Mouse (Mus musculus): ENCODE data around the gene Dnaaf2. TPM values are rescaled to one million over a fixed set of nuclear protein-coding genes. Genes with fewer than 3 reads are reported as not detected.
"Not testable (repeated sequence)": the region's sequence is repeated elsewhere in the genome, so short reads cannot be mapped to it uniquely, and the experiment has no call there.

Gene Dnaaf2
- polyA plus RNA-seq, 1 experiment from 2014 or later: 3.0 TPM

DNA sequence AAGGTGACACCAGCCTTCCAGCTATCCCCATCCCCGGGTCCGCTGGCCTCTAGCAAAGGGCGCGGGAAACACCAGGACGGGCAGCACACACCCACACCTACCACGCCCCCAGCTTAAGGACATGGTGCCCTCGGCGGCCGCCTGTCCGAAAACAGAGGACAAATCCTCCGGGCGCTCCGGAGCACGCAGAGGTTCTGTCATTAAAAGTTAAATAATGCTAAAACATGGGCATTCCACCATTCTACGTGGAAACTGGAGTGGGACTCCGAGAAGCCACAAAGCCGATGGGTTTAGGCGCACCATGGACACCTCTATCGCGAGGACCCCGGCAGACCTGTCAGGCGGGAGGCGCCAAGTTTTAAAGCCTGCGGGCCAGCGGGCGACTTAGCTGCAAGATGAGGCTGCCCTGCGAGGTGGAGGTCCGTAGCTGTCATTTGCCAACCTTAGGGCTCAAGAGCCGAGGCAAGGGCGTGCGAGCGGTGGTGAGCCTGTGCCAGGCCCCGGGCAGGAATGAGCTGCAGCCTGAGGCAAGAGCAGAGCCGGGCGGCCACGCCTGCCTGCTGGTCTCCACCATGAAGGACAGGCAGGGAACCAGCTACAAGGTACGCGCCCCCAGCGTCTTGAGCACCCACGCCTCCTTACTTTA lies 29.6 kb downstream of the Dnaaf2 start, which contains the start of gene Lrr1:
Gene Lrr1, plus strand, starts transcription at position 354 of the 646 bp plus-strand sequence.
- TF ChIP-seq CTCF (IDR thresholded peaks at IDR 0.05; ENCODE audit: low read depth) (no peak), EP300 (IDR thresholded peaks at IDR 0.05; ENCODE audit: low read depth) (peak; percentile 94)
- ATAC-seq: peak; percentile 96
- Histone ChIP-seq H3K4me3 (ENCODE audit: low read depth, low read length) (peak within 1 kb of the TSS; percentile 93), H3K36me3 (replicated peaks; ENCODE audit: insufficient read depth, low read length) (no peaks in the 10 kb centered on the region; the same call in 1 of the 2 replicates), H3K4me1 (ENCODE audit: insufficient read depth) (peaks cover 8% of the 10 kb centered on the region), H3K27me3 (ENCODE audit: insufficient read depth, low read length) (no peaks in the 10 kb centered on the region), H3K9ac (replicated peaks) (peak within 1 kb of the TSS; percentile 79), H3K4me2 (ENCODE audit: low read depth, low read length) (peak within 1 kb of the TSS; percentile 99), H3K27ac (ENCODE audit: low read depth) (peak within 1 kb of the TSS; percentile 80), H3K9me3 (ENCODE audit: low read length) (no peaks in the 10 kb centered on the region)
- WGBS (ENCODE audit: insufficient replicate concordance): under 1% methylated on average over 40 of the region's 40 CpGs
- DNase-seq: peak; percentile 89

- H3K36me3 ChIP-seq (replicated peaks; ENCODE audit: insufficient read depth, low read length): no peaks in the 10 kb centered on the region
- 8% methylated on average over 18 of the region's 18 CpGs for WGBS (ENCODE audit: insufficient replicate concordance)
- H3K9ac ChIP-seq (replicated peaks): peak overlapping the region; percentile 79
- H3K4me3 ChIP-seq (ENCODE audit: low read depth, low read length): peak overlapping the region; percentile 93
- no peak for DNase-seq
- H3K27me3 ChIP-seq (ENCODE audit: insufficient read depth, low read length): no peaks in the 10 kb centered on the region
- no peak for ATAC-seq
- H3K4me2 ChIP-seq (ENCODE audit: low read depth, low read length): peak overlapping the region; percentile 99
- TF ChIP-seq EP300 (IDR thresholded peaks at IDR 0.05; ENCODE audit: low read depth) (no peak), CTCF (IDR thresholded peaks at IDR 0.05; ENCODE audit: low read depth) (no peak)
- peak overlapping the region; percentile 80; the same call in 1 of the 2 replicates for H3K27ac ChIP-seq (ENCODE audit: low read depth)
- H3K4me1 ChIP-seq (ENCODE audit: insufficient read depth): peaks cover 8% of the 10 kb centered on the region
- H3K9me3 ChIP-seq (ENCODE audit: low read length): no peaks in the 10 kb centered on the region
Measured at GRCm38 (mm10) chr12:69167656-69168460, 30.4 kb downstream of the Dnaaf2 start.

DNA sequence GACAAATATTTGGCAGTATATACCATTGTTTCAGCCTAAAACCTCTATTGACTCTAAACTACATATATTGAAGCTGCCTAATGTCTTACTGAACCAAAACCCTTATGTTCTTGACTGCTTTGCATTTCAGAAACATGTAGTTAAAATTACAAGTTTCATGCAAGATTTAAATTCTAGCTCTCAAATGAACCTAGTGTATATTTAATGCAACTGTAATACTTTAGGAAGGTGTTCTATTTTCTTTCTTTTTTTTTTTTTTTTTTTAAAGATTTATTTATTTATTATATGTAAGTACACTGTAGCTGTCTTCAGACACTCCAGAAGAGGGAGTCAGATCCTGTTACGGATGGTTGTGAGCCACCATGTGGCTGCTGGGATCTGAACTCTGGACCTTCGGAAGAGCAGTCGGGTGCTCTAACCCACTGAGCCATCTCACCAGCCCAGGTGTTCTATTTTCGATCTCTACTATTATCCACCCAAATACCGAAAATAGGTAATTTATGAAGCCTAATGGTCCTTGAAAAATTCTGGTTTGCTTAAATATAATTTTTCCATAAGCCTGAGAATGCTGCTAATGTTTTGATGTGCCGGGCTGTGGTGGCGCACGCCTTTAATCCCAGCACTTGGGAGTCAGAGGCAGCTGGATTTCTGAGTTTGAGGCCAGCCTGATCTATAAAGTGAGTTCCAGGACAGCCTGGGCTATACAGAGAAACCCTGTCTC lies 31.2 kb downstream of the Dnaaf2 start:
- H3K9ac ChIP-seq (replicated peaks); H3K36me3 ChIP-seq (replicated peaks; ENCODE audit: insufficient read depth, low read length); H3K4me2 ChIP-seq (ENCODE audit: low read depth, low read length); H3K9me3 ChIP-seq (ENCODE audit: low read length); ATAC-seq; H3K27me3 ChIP-seq (ENCODE audit: insufficient read depth, low read length); DNase-seq; H3K27ac ChIP-seq (ENCODE audit: low read depth); H3K4me1 ChIP-seq (ENCODE audit: insufficient read depth); H3K4me3 ChIP-seq (ENCODE audit: low read depth, low read length): not testable (repeated sequence)
- WGBS (ENCODE audit: insufficient replicate concordance): 82% methylated on average over 8 of the region's 8 CpGs

GRCm38 (mm10) chr12:69164904-69165303 lies 33.3 kb downstream of the Dnaaf2 start:
- Histone ChIP-seq H3K27ac (ENCODE audit: low read depth) (no peak overlapping the region), H3K36me3 (replicated peaks; ENCODE audit: insufficient read depth, low read length) (no peaks in the 10 kb centered on the region), H3K9ac (replicated peaks) (no peak overlapping the region), H3K4me2 (ENCODE audit: low read depth, low read length) (no peak overlapping the region), H3K4me1 (ENCODE audit: insufficient read depth) (peaks cover 6% of the 10 kb centered on the region), H3K4me3 (ENCODE audit: low read depth, low read length) (no peak overlapping the region), H3K27me3 (ENCODE audit: insufficient read depth, low read length) (no peaks in the 10 kb centered on the region), H3K9me3 (ENCODE audit: low read length) (no peaks in the 10 kb centered on the region)
- DNase-seq (no peak), ATAC-seq (no peak)
- 44% methylated on average over 3 of the region's 3 CpGs for WGBS (ENCODE audit: insufficient replicate concordance)
- TF ChIP-seq EP300 (IDR thresholded peaks at IDR 0.05; ENCODE audit: low read depth): no peak
- TF ChIP-seq CTCF (IDR thresholded peaks at IDR 0.05; ENCODE audit: low read depth): no peak

DNA sequence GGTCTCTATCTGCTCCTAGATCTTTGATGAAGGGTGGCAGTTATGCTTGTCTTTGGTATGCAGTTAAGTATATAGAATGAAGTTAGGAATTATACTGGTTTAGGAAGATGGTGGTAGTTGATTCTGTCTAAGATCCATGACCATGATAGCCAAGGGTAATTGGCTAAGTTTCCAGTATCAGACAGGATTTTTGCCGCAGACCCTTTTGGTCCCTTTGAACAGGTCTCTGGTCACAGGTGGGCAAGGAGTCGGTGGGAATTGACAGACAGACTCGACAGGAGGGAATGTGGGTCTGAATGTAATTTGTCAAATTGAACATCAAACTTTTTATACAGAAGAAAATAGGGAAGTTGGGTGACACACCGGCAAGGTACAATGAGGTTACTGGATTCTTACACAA lies 34.6 kb downstream of the Dnaaf2 start:
- not testable (repeated sequence) for H3K36me3 ChIP-seq (replicated peaks; ENCODE audit: insufficient read depth, low read length); DNase-seq; H3K27ac ChIP-seq (ENCODE audit: low read depth); H3K4me2 ChIP-seq (ENCODE audit: low read depth, low read length); H3K9ac ChIP-seq (replicated peaks); H3K27me3 ChIP-seq (ENCODE audit: insufficient read depth, low read length); H3K4me3 ChIP-seq (ENCODE audit: low read depth, low read length); H3K4me1 ChIP-seq (ENCODE audit: insufficient read depth); H3K9me3 ChIP-seq (ENCODE audit: low read length); ATAC-seq
- WGBS (ENCODE audit: insufficient replicate concordance): 71% methylated on average over 4 of the region's 4 CpGs

DNA sequence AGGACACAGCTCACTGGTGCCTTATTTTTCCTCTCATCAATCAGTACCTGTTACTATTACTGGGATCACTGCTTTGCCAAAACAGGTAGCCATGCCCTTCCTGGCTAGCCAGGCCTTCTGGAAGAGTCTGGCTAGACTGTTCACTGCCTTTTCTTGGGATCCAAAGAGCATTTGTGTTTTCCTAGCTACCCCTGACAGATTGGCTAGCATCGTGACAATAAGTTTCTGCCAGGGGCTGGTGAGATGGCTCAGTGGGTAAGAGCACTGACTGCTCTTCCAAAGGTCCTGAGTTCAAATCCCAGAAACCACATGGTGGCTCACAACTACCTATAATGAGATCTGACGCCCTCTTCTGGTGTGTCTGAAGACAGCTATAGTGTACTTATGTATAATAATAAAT lies 37.6 kb downstream of the Dnaaf2 start:
- 74% methylated on average over 2 of the region's 2 CpGs for WGBS (ENCODE audit: insufficient replicate concordance)
- H3K9me3 ChIP-seq (ENCODE audit: low read length); H3K4me2 ChIP-seq (ENCODE audit: low read depth, low read length); H3K27me3 ChIP-seq (ENCODE audit: insufficient read depth, low read length); DNase-seq; H3K4me3 ChIP-seq (ENCODE audit: low read depth, low read length); H3K9ac ChIP-seq (replicated peaks); H3K27ac ChIP-seq (ENCODE audit: low read depth); ATAC-seq: not testable (repeated sequence)
- H3K4me1 ChIP-seq (ENCODE audit: insufficient read depth): peaks cover 15% of the 10 kb centered on the region
- peaks cover 12% of the 10 kb centered on the region for H3K36me3 ChIP-seq (replicated peaks; ENCODE audit: insufficient read depth, low read length)
